Mouse (Mus musculus): ENCODE data around the gene Cfap69. TPM values are rescaled to one million over a fixed set of nuclear protein-coding genes. Genes with fewer than 3 reads are reported as not detected.

Gene Cfap69
- polyA plus RNA-seq, 1 experiment from 2014 or later: 7.3 TPM

GRCm38 (mm10) chr5:5559079-5559740 is 104.8 kb downstream of the Cfap69 start, which contains the start of gene Gtpbp10:
Gene Gtpbp10 (minus strand): TSS chr5:5559538.
- Histone ChIP-seq H3K9ac (peak within 1 kb of the TSS; percentile 84), H3K36me3 (peaks cover 10% of the 10 kb centered on the region), H3K9me3 (replicated peaks) (no peaks in the 10 kb centered on the region)

GRCm38 (mm10) chr5:5551110-5551509 is 112.9 kb downstream of the Cfap69 start:
- Histone ChIP-seq H3K4me1 (no peaks in the 10 kb centered on the region), H3K27me3 (no peaks in the 10 kb centered on the region), H3K9ac (no peak overlapping the region), H3K36me3 (peaks cover 28% of the 10 kb centered on the region), H3K4me2 (replicated peaks) (no peak overlapping the region), H3K27ac (replicated peaks) (no peak overlapping the region), H3K4me3 (replicated peaks) (no peak overlapping the region), H3K9me3 (replicated peaks) (no peaks in the 10 kb centered on the region)
- WGBS: 97% methylated on average over 1 of the region's 1 CpGs
- ATAC-seq (ENCODE audit: insufficient number of reproducible peaks, low FRiP score, low TSS enrichment, low read depth): no peak

More at GRCm38 (mm10) chr5:5559079-5559740, 104.8 kb downstream of the Cfap69 start, which contains the start of gene Gtpbp10:
- 0% methylated on average over 43 of the region's 43 CpGs for WGBS
- Histone ChIP-seq H3K27me3 (no peaks in the 10 kb centered on the region), H3K4me3 (replicated peaks) (peak within 1 kb of the TSS; percentile 80), H3K27ac (replicated peaks) (peak within 1 kb of the TSS; percentile 71), H3K4me1 (peaks cover 5% of the 10 kb centered on the region), H3K4me2 (replicated peaks) (peak within 1 kb of the TSS; percentile 48)
- ATAC-seq (ENCODE audit: insufficient number of reproducible peaks, low FRiP score, low TSS enrichment, low read depth): peak; percentile 99

- ATAC-seq (ENCODE audit: insufficient number of reproducible peaks, low FRiP score, low TSS enrichment, low read depth): no peak
- H3K4me3 ChIP-seq (replicated peaks): no peak overlapping the region
- H3K27me3 ChIP-seq: no peaks in the 10 kb centered on the region
- WGBS: 66% methylated on average over 3 of the region's 3 CpGs
- no peak overlapping the region for H3K4me2 ChIP-seq (replicated peaks)
- H3K27ac ChIP-seq (replicated peaks): no peak overlapping the region
- peaks cover 48% of the 10 kb centered on the region for H3K36me3 ChIP-seq
- no peak overlapping the region for H3K9ac ChIP-seq
- no peaks in the 10 kb centered on the region for H3K9me3 ChIP-seq (replicated peaks)
- no peaks in the 10 kb centered on the region for H3K4me1 ChIP-seq
Measured at GRCm38 (mm10) chr5:5540385-5540784, 123.7 kb downstream of the Cfap69 start.

GRCm38 (mm10) chr5:5539771-5540170 is 124.3 kb downstream of the Cfap69 start:
- Histone ChIP-seq H3K9ac (no peak overlapping the region), H3K9me3 (replicated peaks) (no peaks in the 10 kb centered on the region), H3K27me3 (no peaks in the 10 kb centered on the region), H3K4me1 (no peaks in the 10 kb centered on the region), H3K4me3 (replicated peaks) (no peak overlapping the region), H3K36me3 (peaks cover 46% of the 10 kb centered on the region), H3K27ac (replicated peaks) (no peak overlapping the region), H3K4me2 (replicated peaks) (no peak overlapping the region)
- no peak for ATAC-seq (ENCODE audit: insufficient number of reproducible peaks, low FRiP score, low TSS enrichment, low read depth)
- 70% methylated on average over 3 of the region's 3 CpGs for WGBS

- no peak overlapping the region for H3K4me3 ChIP-seq (replicated peaks)
- H3K4me2 ChIP-seq (replicated peaks): no peak overlapping the region
- WGBS: 94% methylated on average over 1 of the region's 1 CpGs
- no peak overlapping the region for H3K9ac ChIP-seq
- no peaks in the 10 kb centered on the region for H3K9me3 ChIP-seq (replicated peaks)
- ATAC-seq (ENCODE audit: insufficient number of reproducible peaks, low FRiP score, low TSS enrichment, low read depth): no peak
- H3K36me3 ChIP-seq: peaks cover 19% of the 10 kb centered on the region
- no peaks in the 10 kb centered on the region for H3K4me1 ChIP-seq
- no peaks in the 10 kb centered on the region for H3K27me3 ChIP-seq
- no peak overlapping the region for H3K27ac ChIP-seq (replicated peaks)
Measured at GRCm38 (mm10) chr5:5536131-5536530, 127.9 kb downstream of the Cfap69 start.

GRCm38 (mm10) chr5:5533656-5534420 is 130.2 kb downstream of the Cfap69 start:
- ATAC-seq (ENCODE audit: insufficient number of reproducible peaks, low FRiP score, low TSS enrichment, low read depth): no peak
- 89% methylated on average over 3 of the region's 3 CpGs for WGBS
- no peaks in the 10 kb centered on the region for H3K9me3 ChIP-seq (replicated peaks)
- no peak overlapping the region for H3K4me3 ChIP-seq (replicated peaks)
- peaks cover 8% of the 10 kb centered on the region for H3K36me3 ChIP-seq
- no peak overlapping the region for H3K27ac ChIP-seq (replicated peaks)
- no peaks in the 10 kb centered on the region for H3K4me1 ChIP-seq
- H3K4me2 ChIP-seq (replicated peaks): no peak overlapping the region
- no peaks in the 10 kb centered on the region for H3K27me3 ChIP-seq
- no peak overlapping the region for H3K9ac ChIP-seq

Other genes starting within 250 kb of the Cfap69 start
- gene Cdk14, start 243.9 kb downstream of the Cfap69 start, polyA plus RNA-seq (2015; fragmentation: Nextera tagmentation; extraction: Ambion mirVana): 24.5 and 26.2 TPM in 2 replicates
- gene 1700015F17Rik, start 185.1 kb downstream of the Cfap69 start, polyA plus RNA-seq (2015; fragmentation: Nextera tagmentation; extraction: Ambion mirVana): not detected in 2 replicates
- gene Cldn12, start 149.3 kb downstream of the Cfap69 start, polyA plus RNA-seq (2015; fragmentation: Nextera tagmentation; extraction: Ambion mirVana): 16.4 and 18.6 TPM in 2 replicates
- gene Gtpbp10, start 104.7 kb downstream of the Cfap69 start, polyA plus RNA-seq (2015; fragmentation: Nextera tagmentation; extraction: Ambion mirVana): 19.4 TPM in 2 replicates
- gene Gm8773, start 90.4 kb downstream of the Cfap69 start, polyA plus RNA-seq (2015; fragmentation: Nextera tagmentation; extraction: Ambion mirVana): 1.5 and 2.3 TPM in 2 replicates
- gene Steap2, start 30.3 kb upstream of the Cfap69 start, polyA plus RNA-seq (2015; fragmentation: Nextera tagmentation; extraction: Ambion mirVana): 5.2 and 6.2 TPM in 2 replicates
- gene Steap1, start 85.1 kb upstream of the Cfap69 start, polyA plus RNA-seq (2015; fragmentation: Nextera tagmentation; extraction: Ambion mirVana): 6.2 and 6.7 TPM in 2 replicates